ENCODE assay signal across 7 mouse cellular contexts in genomic region chr19:47067096-47067882, GRCm38 (mm10). TPM values are rescaled to one million over a fixed set of nuclear protein-coding genes. Genes with fewer than 3 reads are reported as not detected.
DNase-seq lines count a peak whose midpoint lies in the region; ATAC-seq lines count a peak whose summit lies in the region.

TSS of gene Taf5 (plus strand) at chr19:47067746.

- ATAC-seq in intestine, embryonic 16.5 days, result peak; percentile 77
- ATAC-seq in midbrain, embryonic 11.5 days (ENCODE audit: low FRiP score), result peak; percentile 85

- H3K4me3 ChIP-seq in intestine, embryonic 16.5 days (ENCODE audit: low read length), result peak within 1 kb of the TSS; percentile 99
- H3K4me3 ChIP-seq in midbrain, embryonic 11.5 days (ENCODE audit: low read depth, low read length), result peak within 1 kb of the TSS; percentile 99

- intact Hi-C loops in left cerebral cortex, postnatal 36 days (cut with DNase I), result loop anchor here (5.0 kb wide), 1 partner anchor 100 kb away; no protein-coding TSS in a partner anchor

- H3K27ac ChIP-seq in intestine, embryonic 16.5 days (ENCODE audit: low read length), result peak within 1 kb of the TSS; percentile 90
- H3K27ac ChIP-seq in midbrain, embryonic 11.5 days (ENCODE audit: low read depth, low read length), result peak within 1 kb of the TSS; percentile 67

- peaks cover 10% of the 10 kb centered on the region; the same call in 1 of the 2 replicates for H3K36me3 ChIP-seq in intestine, embryonic 16.5 days (ENCODE audit: control insufficient read depth, insufficient read depth, low read length)
- H3K36me3 ChIP-seq in midbrain, embryonic 11.5 days (ENCODE audit: control insufficient read depth, insufficient read depth, low read length), result no peaks in the 10 kb centered on the region; the same call in 1 of the 2 replicates

- H3K9ac ChIP-seq in intestine, embryonic 16.5 days (ENCODE audit: low read depth, low read length), result peak within 1 kb of the TSS; percentile 97
- H3K9ac ChIP-seq in midbrain, embryonic 11.5 days (ENCODE audit: low read length), result peak within 1 kb of the TSS; percentile 96

- H3K4me2 ChIP-seq in intestine, embryonic 16.5 days (ENCODE audit: low read depth, low read length), result peak within 1 kb of the TSS; percentile 64
- peak within 1 kb of the TSS; percentile 58 for H3K4me2 ChIP-seq in midbrain, embryonic 11.5 days

- no peaks in the 10 kb centered on the region for H3K9me3 ChIP-seq in intestine, embryonic 16.5 days (ENCODE audit: control insufficient read depth, low read length)
- H3K9me3 ChIP-seq in midbrain, embryonic 11.5 days (ENCODE audit: control insufficient read depth, low read length), result no peaks in the 10 kb centered on the region

- WGBS in intestine, embryonic 16.5 days, result 9% methylated on average over 49 of the region's 49 CpGs
- WGBS in midbrain, embryonic 11.5 days, result 11% methylated on average over 49 of the region's 49 CpGs

- no peaks in the 10 kb centered on the region for H3K4me1 ChIP-seq in intestine, embryonic 16.5 days (ENCODE audit: control insufficient read depth, insufficient read depth, low read length)
- peaks cover 6% of the 10 kb centered on the region; the same call in 1 of the 2 replicates for H3K4me1 ChIP-seq in midbrain, embryonic 11.5 days (ENCODE audit: control insufficient read depth, insufficient read depth, low read length)

- DNase-seq in adrenal gland, adult 8-10 months, result peak; percentile 96
- peak; percentile 97 for DNase-seq in embryo, embryonic 9.5 days (ENCODE audit: extremely low spot score)
- DNase-seq in gastrocnemius, postnatal 4 days (ENCODE audit: low spot score in 2 of 2), result peak; percentile 92 to 97
- DNase-seq in left cerebral cortex, postnatal 36 days (ENCODE audit: low spot score in 2 of 2), result peak; percentile 96
- peak; percentile 99 for DNase-seq in midbrain, embryonic 11.5 days (ENCODE audit: low spot score, missing footprints)
- peak; percentile 95 for DNase-seq in skeletal muscle tissue, adult 2 months (ENCODE audit: low read depth, low spot score)

- H3K27me3 ChIP-seq in intestine, embryonic 16.5 days (replicated peaks; ENCODE audit: control insufficient read depth, insufficient read depth, low read length), result no peaks in the 10 kb centered on the region
- H3K27me3 ChIP-seq in midbrain, embryonic 11.5 days (ENCODE audit: control insufficient read depth, insufficient read depth, low read length), result no peaks in the 10 kb centered on the region

RNA-seq across cellular contexts. Expression of gene Taf5, which starts in this region (rescaled TPM):
- 1 to 10 TPM; 2.5 to 4.2 (median 3.6) TPM for total RNA-seq in adrenal gland, adult 8-10 months (2022)
- total RNA-seq in gastrocnemius, postnatal 4 days (2021), result 1 to 10 TPM; 4.0 to 4.1 TPM
- polyA plus RNA-seq in intestine, embryonic 16.5 days (2015; fragmentation: Nextera tagmentation; extraction: Ambion mirVana), result 3.6 and 3.8 TPM in 2 replicates
- 1 to 10 TPM; 5.9 to 6.0 TPM for total RNA-seq in left cerebral cortex, postnatal 36 days (2021)
- 10.9 and 12.1 TPM in 2 replicates for polyA plus RNA-seq in midbrain, embryonic 11.5 days (2014; fragmentation: Nextera tagmentation; extraction: Ambion mirVana)

Comparison
In these comparisons a context has a peak if more than half of its experiments do, and no peak if none do; other contexts are left out.
1. Peak in every context shown above with its lines: DNase-seq, ATAC-seq, H3K4me3 ChIP-seq and H3K27ac ChIP-seq.